Mouse (Mus musculus) liver, embryonic 15.5 days (tissue): ENCODE results near the gene Klhl31. TPM values are rescaled to one million over a fixed set of nuclear protein-coding genes. Genes with fewer than 3 reads are reported as not detected.

Experiments used
- ATAC-seq: fragments of 200-750 bp; cut with Nextera tagmentation; 2 replicates; pipeline ENCODE4 v1.8.0; 2017; ENCODE audit warnings: moderate number of reproducible peaks, mild to moderate bottlenecking, moderate library complexity; ENCODE audit not compliant: insufficient read depth
- H3K27ac ChIP-seq: fragments of 300-500 bp; sonication (generic); replicated peaks from 2 replicates; pipeline ENCODE4 v1.5.1; 2015; ENCODE audit warnings: mild to moderate bottlenecking, inconsistent platforms
- H3K27me3 ChIP-seq: fragments of 300-500 bp; sonication (generic); 2 replicates; pipeline ENCODE4 v1.6.1; 2015; ENCODE audit warnings: mild to moderate bottlenecking, inconsistent platforms
- H3K36me3 ChIP-seq: fragments of 300-500 bp; sonication (generic); replicated peaks from 2 replicates; pipeline ENCODE4 v1.6.1; 2015; ENCODE audit warnings: moderate library complexity, mild to moderate bottlenecking, inconsistent platforms
- H3K4me1 ChIP-seq: fragments of 300-500 bp; sonication (generic); replicated peaks from 2 replicates; pipeline ENCODE4 v1.6.1; 2015; ENCODE audit warnings: inconsistent platforms
- H3K4me2 ChIP-seq: fragments of 300-500 bp; sonication (generic); 2 replicates; pipeline ENCODE4 v1.6.1; 2015; ENCODE audit warnings: moderate library complexity, mild to moderate bottlenecking, inconsistent platforms
- H3K4me3 ChIP-seq: fragments of 300-500 bp; sonication (generic); replicated peaks from 2 replicates; pipeline ENCODE4 v1.5.1; 2015; ENCODE audit warnings: mild to moderate bottlenecking, inconsistent platforms
- H3K9ac ChIP-seq: fragments of 300-500 bp; sonication (generic); 2 replicates; pipeline ENCODE4 v1.6.1; 2015; ENCODE audit warnings: moderate library complexity, mild to moderate bottlenecking, inconsistent platforms
- H3K9me3 ChIP-seq: fragments of 300-500 bp; sonication (generic); replicated peaks from 2 replicates; pipeline ENCODE4 v1.6.1; 2016; ENCODE audit warnings: inconsistent platforms
- WGBS: fragments of 180-500 bp; shearing (Covaris S2); methylation state at CpG from one replicate; pipeline ENCODE4 v1.1.7; 2015; ENCODE audit warnings: mixed read lengths; ENCODE audit not compliant: insufficient replicate concordance; 5-methylcytosine and 5-hydroxymethylcytosine counted together
- polyA plus RNA-seq: library from polyadenylated mRNA; unstranded; fragments of >200 nt; fragmentation: Nextera tagmentation; extraction: Ambion mirVana; gene quantifications from 2 replicates; pipeline ENCODE4 v1.2.1, GENCODE M21; 2015

Klhl31 gene
- polyA plus RNA-seq, 1 experiment from 2014 or later = 1.4 TPM

DNA sequence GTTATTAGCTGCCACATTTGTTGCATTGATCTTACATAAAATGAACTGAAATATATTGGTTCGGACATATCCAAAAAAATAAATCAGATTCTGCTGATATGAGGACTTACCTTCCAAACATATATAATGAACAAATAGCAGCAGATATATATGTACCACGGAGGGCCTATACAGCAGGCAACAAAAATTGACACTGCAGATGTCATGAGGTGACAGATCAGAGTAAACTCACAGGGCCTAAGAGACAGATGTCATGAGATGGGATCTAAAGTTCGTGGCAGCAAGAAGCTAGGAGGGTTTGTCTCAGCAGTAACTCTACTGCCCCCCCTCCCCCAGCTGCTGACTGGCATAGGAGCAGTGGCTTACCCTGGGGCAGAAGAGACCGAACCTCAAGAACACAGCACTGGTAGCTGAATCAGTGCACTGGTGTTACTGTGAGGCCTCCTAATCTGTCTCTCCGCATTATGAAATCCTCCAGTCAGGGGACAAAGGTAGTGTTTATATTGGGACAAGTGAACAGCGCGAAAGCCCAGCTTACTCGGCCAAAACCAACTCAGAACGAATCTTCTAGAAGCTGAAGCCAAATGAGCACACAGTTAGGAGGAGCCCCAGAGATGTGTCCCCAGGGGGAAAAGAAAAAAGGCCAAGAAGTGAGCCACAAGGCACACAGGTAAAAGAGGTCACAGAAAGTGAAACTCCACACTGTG lies 71.3 kb downstream of the Klhl31 start:
- H3K4me3 ChIP-seq = no peak overlapping the region
- 60% methylated on average over 9 of the region's 9 CpGs for WGBS
- no peak overlapping the region for H3K9ac ChIP-seq
- H3K4me2 ChIP-seq = no peak overlapping the region
- peak; percentile 58 for ATAC-seq
- no peaks in the 10 kb centered on the region for H3K27me3 ChIP-seq
- H3K9me3 ChIP-seq = no peaks in the 10 kb centered on the region
- peak overlapping the region; percentile 38; the same call in 1 of the 2 replicates for H3K27ac ChIP-seq
- H3K36me3 ChIP-seq = no peaks in the 10 kb centered on the region
- H3K4me1 ChIP-seq = no peaks in the 10 kb centered on the region

DNA sequence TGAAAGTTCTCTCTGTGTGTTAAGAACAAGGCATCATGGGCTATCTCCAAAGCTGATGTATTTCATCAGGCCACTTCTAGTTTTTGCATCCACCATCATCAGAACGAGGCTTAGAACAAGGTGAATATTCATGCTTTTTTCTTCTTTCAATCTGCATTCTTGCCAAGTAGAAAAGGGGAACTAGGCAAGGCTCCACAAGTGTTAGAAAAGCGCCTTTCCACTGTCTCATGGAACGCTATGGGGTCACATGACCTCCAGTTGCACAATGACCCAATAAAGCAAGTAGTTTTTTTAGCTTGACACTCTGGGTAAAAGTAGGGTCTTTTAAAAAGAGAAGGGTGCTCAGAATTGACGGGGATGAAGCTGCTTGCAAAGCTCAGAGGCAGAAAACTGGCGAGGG lies 72.7 kb downstream of the Klhl31 start:
- no peak overlapping the region for H3K4me3 ChIP-seq
- H3K36me3 ChIP-seq = no peaks in the 10 kb centered on the region
- H3K4me2 ChIP-seq = no peak overlapping the region
- no peaks in the 10 kb centered on the region for H3K27me3 ChIP-seq
- no peak for ATAC-seq
- no peaks in the 10 kb centered on the region for H3K9me3 ChIP-seq
- WGBS = 26% methylated on average over 5 of the region's 5 CpGs
- H3K27ac ChIP-seq = no peak overlapping the region
- H3K4me1 ChIP-seq = no peaks in the 10 kb centered on the region
- H3K9ac ChIP-seq = no peak overlapping the region

Other genes starting within 250 kb of the Klhl31 start
- 2.6 and 2.9 TPM in 2 replicates for gene Lrrc1, start 91.6 kb upstream of the Klhl31 start, polyA plus RNA-seq
- gene Gclc, start 118.0 kb downstream of the Klhl31 start, polyA plus RNA-seq = 24.9 and 28.6 TPM in 2 replicates